Mouse (Mus musculus): ENCODE data around the gene Tmem210.
A peak's percentile ranks its signal among the peaks of the same experiment; 100 is the strongest.

Gene Tmem210

DNA sequence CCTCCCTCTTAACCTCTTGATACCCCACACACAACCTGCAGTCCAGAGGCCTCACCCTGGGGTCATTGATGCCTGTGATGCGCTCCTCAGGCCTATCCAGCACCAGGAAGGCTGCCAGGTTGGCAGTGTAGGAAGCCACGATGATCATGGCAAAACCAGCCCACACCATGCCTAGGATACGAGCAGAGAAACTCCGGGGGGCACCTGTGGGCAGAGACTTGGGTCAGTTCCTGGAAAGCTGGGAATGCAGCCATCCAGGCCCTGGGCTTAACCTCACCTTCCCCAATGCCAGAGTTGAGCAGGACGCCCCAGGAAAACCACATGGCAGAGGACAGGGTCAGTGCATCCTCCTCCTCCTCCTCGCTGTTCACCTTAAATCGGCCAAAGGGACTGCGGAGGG is 9.1 kb downstream of the Tmem210 start:
- peak; percentile 46 to 57 for DNase-seq

- DNase-seq: peak; percentile 55 to 68
These were observed 10.1 kb downstream of the Tmem210 start for GRCm38 (mm10) chr2:25298046-25298445.

- peak in 1 of 2 experiments; percentile 50 for DNase-seq
These were observed 15.5 kb downstream of the Tmem210 start for GRCm38 (mm10) chr2:25303452-25303851.

GRCm38 (mm10) chr2:25303931-25304656 is 16.1 kb downstream of the Tmem210 start:
- DNase-seq: peak; percentile 77 to 82

- peak; percentile 55 to 57 for DNase-seq
These were observed 17.0 kb downstream of the Tmem210 start for GRCm38 (mm10) chr2:25304657-25305541.

- DNase-seq: no peak
These were observed 17.8 kb downstream of the Tmem210 start for GRCm38 (mm10) chr2:25305587-25306359.

GRCm38 (mm10) chr2:25310180-25310579 is 22.2 kb downstream of the Tmem210 start:
- DNase-seq: peak in 1 of 2 experiments; percentile 58

DNA sequence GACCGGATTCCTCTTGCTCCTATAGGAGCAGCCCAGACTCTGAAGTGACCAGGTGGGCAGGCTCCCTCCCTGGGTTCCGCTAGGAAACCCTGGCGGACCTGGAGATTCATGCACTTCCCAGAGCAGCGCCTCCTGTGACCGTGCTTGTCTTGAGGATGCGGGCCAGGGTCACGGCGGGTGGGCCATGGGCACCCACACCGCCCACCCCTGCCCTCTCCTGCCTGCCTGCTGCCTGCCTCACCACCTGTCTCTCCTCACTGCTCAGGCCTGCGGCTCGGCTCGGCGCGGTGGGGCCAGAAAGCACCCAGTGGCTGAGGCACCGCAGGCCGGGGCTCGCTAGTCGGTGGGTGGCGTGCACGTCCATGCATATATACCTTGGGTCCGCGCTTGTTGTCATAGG is 23.0 kb downstream of the Tmem210 start:
- DNase-seq: peak; percentile 50 to 60

- no peak for DNase-seq
These were observed 23.5 kb downstream of the Tmem210 start for GRCm38 (mm10) chr2:25311491-25311891.

GRCm38 (mm10) chr2:25318119-25318966 is 30.4 kb downstream of the Tmem210 start:
- peak; percentile 66 to 73 for DNase-seq

GRCm38 (mm10) chr2:25318971-25319773 is 31.2 kb downstream of the Tmem210 start, which contains the start of gene Grin1:
Gene Grin1, minus strand, starts transcription at chr2:25319187.
- peak; percentile 93 to 94 for DNase-seq

- no peak for DNase-seq
These were observed 32.1 kb downstream of the Tmem210 start for GRCm38 (mm10) chr2:25320084-25320483.

GRCm38 (mm10) chr2:25326036-25326435 is 38.1 kb downstream of the Tmem210 start:
- DNase-seq: no peak

DNA sequence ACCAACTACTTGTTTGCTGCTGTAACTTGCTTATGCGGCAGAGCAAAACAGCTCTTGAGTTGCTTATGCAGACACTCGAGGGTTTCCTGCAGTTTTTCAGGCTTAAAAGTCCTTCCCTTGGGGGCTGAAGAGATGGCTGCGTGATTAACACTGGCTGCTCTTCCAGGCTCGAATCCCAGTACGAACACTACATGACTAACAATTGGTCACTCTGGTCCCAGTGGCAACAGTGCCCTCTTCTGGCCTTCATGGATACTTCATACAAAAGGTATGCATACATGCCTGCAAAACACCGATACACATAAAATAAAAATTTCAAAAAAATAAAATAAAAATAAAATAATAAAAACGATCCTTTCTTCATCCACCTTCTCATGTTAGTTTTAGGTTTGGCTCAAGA is 40.5 kb downstream of the Tmem210 start:
- peak; percentile 83 to 87 for DNase-seq

- peak in 1 of 2 experiments; percentile 19 for DNase-seq
These were observed 43.5 kb downstream of the Tmem210 start for GRCm38 (mm10) chr2:25331470-25331869.

- DNase-seq: peak; percentile 99 to 100
These were observed 44.6 kb downstream of the Tmem210 start, which contains the start of gene Man1b1 for GRCm38 (mm10) chr2:25332286-25333160. Gene Man1b1, plus strand, starts transcription at chr2:25332338.

GRCm38 (mm10) chr2:25333569-25333968 is 45.6 kb downstream of the Tmem210 start:
- no peak for DNase-seq

- DNase-seq: no peak
These were observed 50.4 kb downstream of the Tmem210 start for GRCm38 (mm10) chr2:25338303-25338702.
